ENCODE assay signal across 8 mouse cellular contexts in genomic region chr7:110018117-110018630, GRCm38 (mm10). TPM values are rescaled to one million over a fixed set of nuclear protein-coding genes. Genes with fewer than 3 reads are reported as not detected.
DNase-seq lines count a peak whose midpoint lies in the region; ATAC-seq and TF ChIP-seq lines count a peak whose summit lies in the region.

Gene Ipo7, plus strand, starts transcription at chr7:110018274.

- peak within 1 kb of the TSS; percentile 94 for H3ac ChIP-seq in C2C12 (ENCODE audit: control insufficient read depth, insufficient read length, low read depth)

- H3K27me3 ChIP-seq in C2C12 (ENCODE audit: control insufficient read depth, insufficient read depth, insufficient read length), result no peaks in the 10 kb centered on the region
- H3K27me3 ChIP-seq in erythroblast, embryonic 14.5 days (ENCODE audit: control insufficient read depth), result no peaks in the 10 kb centered on the region
- no peaks in the 10 kb centered on the region for H3K27me3 ChIP-seq in heart, embryonic 12.5 days (replicated peaks)
- H3K27me3 ChIP-seq in kidney, postnatal 0 days (ENCODE audit: insufficient read depth, low read length), result no peaks in the 10 kb centered on the region
- H3K27me3 ChIP-seq in liver, embryonic 11.5 days (replicated peaks; ENCODE audit: control insufficient read depth, insufficient read depth, low read length), result no peaks in the 10 kb centered on the region
- H3K27me3 ChIP-seq in stomach, embryonic 14.5 days (ENCODE audit: control insufficient read depth, insufficient read depth, low read length), result no peaks in the 10 kb centered on the region

- no peak for TF ChIP-seq CTCF in C2C12 (IDR thresholded peaks at IDR 0.05; ENCODE audit: control insufficient read depth, insufficient read depth, insufficient read length)
- no peak for TF ChIP-seq CTCF in brain, embryonic 14.5 days (IDR thresholded peaks at IDR 0.05; ENCODE audit: borderline replicate concordance, extremely low read depth, insufficient read depth, insufficient read length)
- no peak for TF ChIP-seq CTCF in kidney, postnatal 0 days (IDR thresholded peaks at IDR 0.05; ENCODE audit: low read depth)

- H3K4me2 ChIP-seq in heart, embryonic 12.5 days, result peak within 1 kb of the TSS; percentile 79
- H3K4me2 ChIP-seq in kidney, postnatal 0 days (ENCODE audit: low read length), result peak within 1 kb of the TSS; percentile 68
- H3K4me2 ChIP-seq in liver, embryonic 11.5 days, result peak within 1 kb of the TSS; percentile 69
- peak within 1 kb of the TSS; percentile 57 for H3K4me2 ChIP-seq in stomach, embryonic 14.5 days (replicated peaks; ENCODE audit: low read depth, low read length)

- ATAC-seq in heart, embryonic 12.5 days (ENCODE audit: insufficient number of reproducible peaks, low FRiP score), result peak; percentile 96
- peak; percentile 96 for ATAC-seq in kidney, postnatal 0 days (replicated peaks; ENCODE audit: low FRiP score, low read depth)
- ATAC-seq in liver, embryonic 11.5 days (replicated peaks; ENCODE audit: low FRiP score), result peak; percentile 95
- ATAC-seq in stomach, embryonic 14.5 days (ENCODE audit: insufficient number of reproducible peaks, insufficient read depth, low FRiP score, low read depth), result peak; percentile 95

- peaks cover 51% of the 10 kb centered on the region for H3K79me2 ChIP-seq in C2C12 (ENCODE audit: control insufficient read depth, insufficient read depth)

- peak; percentile 60; the same call in 1 of the 2 replicates for TF ChIP-seq POLR2A in brain, embryonic 14.5 days (IDR thresholded peaks at IDR 0.05; ENCODE audit: borderline replicate concordance, extremely low read depth, insufficient read depth, insufficient read length, poor library complexity, severe bottlenecking)

- H3K79me3 ChIP-seq in C2C12 (ENCODE audit: low read depth), result peaks cover 50% of the 10 kb centered on the region

- peaks cover 41% of the 10 kb centered on the region for H3K4me1 ChIP-seq in erythroblast, embryonic 14.5 days (ENCODE audit: control insufficient read depth)
- peaks cover 6% of the 10 kb centered on the region; the same call in 1 of the 2 replicates for H3K4me1 ChIP-seq in heart, embryonic 12.5 days (replicated peaks)
- no peaks in the 10 kb centered on the region for H3K4me1 ChIP-seq in kidney, postnatal 0 days (replicated peaks; ENCODE audit: insufficient read depth, low read length)
- peaks cover 11% of the 10 kb centered on the region for H3K4me1 ChIP-seq in liver, embryonic 11.5 days (replicated peaks; ENCODE audit: control insufficient read depth, insufficient read depth, low read length)
- H3K4me1 ChIP-seq in stomach, embryonic 14.5 days (ENCODE audit: control insufficient read depth, insufficient read depth, low read length), result no peaks in the 10 kb centered on the region

- H3K36me3 ChIP-seq in C2C12 (ENCODE audit: control insufficient read depth, insufficient read depth), result peaks cover 23% of the 10 kb centered on the region
- peaks cover 10% of the 10 kb centered on the region for H3K36me3 ChIP-seq in erythroblast, embryonic 14.5 days (ENCODE audit: control insufficient read depth)
- no peaks in the 10 kb centered on the region for H3K36me3 ChIP-seq in heart, embryonic 12.5 days
- H3K36me3 ChIP-seq in kidney, postnatal 0 days (ENCODE audit: insufficient read depth, low read length), result no peaks in the 10 kb centered on the region
- no peaks in the 10 kb centered on the region; the same call in 1 of the 2 replicates for H3K36me3 ChIP-seq in liver, embryonic 11.5 days (ENCODE audit: control insufficient read depth, insufficient read depth, low read length)
- no peaks in the 10 kb centered on the region for H3K36me3 ChIP-seq in stomach, embryonic 14.5 days (ENCODE audit: control insufficient read depth, insufficient read depth, low read length)

- WGBS in heart, embryonic 12.5 days, result under 1% methylated on average over 48 of the region's 48 CpGs
- whole genome bisulfite sequencing in kidney, postnatal 0 days, result under 1% methylated on average over 48 of the region's 48 CpGs
- under 1% methylated on average over 48 of the region's 48 CpGs for WGBS in liver, embryonic 11.5 days
- under 1% methylated on average over 47 of the region's 48 CpGs for WGBS in stomach, embryonic 14.5 days

- H3K9ac ChIP-seq in heart, embryonic 12.5 days, result peak within 1 kb of the TSS; percentile 90
- H3K9ac ChIP-seq in kidney, postnatal 0 days (ENCODE audit: low read depth, low read length), result peak within 1 kb of the TSS; percentile 93
- H3K9ac ChIP-seq in liver, embryonic 11.5 days (ENCODE audit: low read depth, low read length), result peak within 1 kb of the TSS; percentile 100
- peak within 1 kb of the TSS; percentile 95 for H3K9ac ChIP-seq in stomach, embryonic 14.5 days (replicated peaks; ENCODE audit: low read depth, low read length)

- peak within 1 kb of the TSS; percentile 94 for H3K4me3 ChIP-seq in C2C12 (ENCODE audit: insufficient read depth, poor library complexity, severe bottlenecking)
- H3K4me3 ChIP-seq in erythroblast, embryonic 14.5 days (replicated peaks), result peak within 1 kb of the TSS; percentile 99
- peak within 1 kb of the TSS; percentile 86 for H3K4me3 ChIP-seq in heart, embryonic 12.5 days
- peak within 1 kb of the TSS; percentile 94 for H3K4me3 ChIP-seq in kidney, postnatal 0 days (replicated peaks; ENCODE audit: low read depth, low read length)
- peak within 1 kb of the TSS; percentile 100 for H3K4me3 ChIP-seq in liver, embryonic 11.5 days (ENCODE audit: low read depth, low read length)
- H3K4me3 ChIP-seq in stomach, embryonic 14.5 days (ENCODE audit: low read depth, low read length), result peak within 1 kb of the TSS; percentile 99

- peak within 1 kb of the TSS; percentile 90 for H3K27ac ChIP-seq in heart, embryonic 12.5 days (ENCODE audit: poor library complexity, severe bottlenecking)
- peak within 1 kb of the TSS; percentile 98 for H3K27ac ChIP-seq in kidney, postnatal 0 days
- H3K27ac ChIP-seq in liver, embryonic 11.5 days (ENCODE audit: low read depth, low read length), result peak within 1 kb of the TSS; percentile 94
- peak within 1 kb of the TSS; percentile 94 for H3K27ac ChIP-seq in stomach, embryonic 14.5 days (ENCODE audit: low read length)

- DNase-seq in brain, embryonic 14.5 days (ENCODE audit: low read depth), result peak; percentile 97
- peak; percentile 96 for DNase-seq in kidney, postnatal 0 days (ENCODE audit: low spot score)
- DNase-seq in liver, embryonic 11.5 days (ENCODE audit: low spot score), result peak; percentile 89
- DNase-seq in naive thymus-derived CD4-positive, alpha-beta T cell, adult 2 months (ENCODE audit: low read depth), result peak; percentile 86

- no peaks in the 10 kb centered on the region for H3K9me3 ChIP-seq in erythroblast, embryonic 14.5 days (ENCODE audit: control insufficient read depth, low read length)
- H3K9me3 ChIP-seq in heart, embryonic 12.5 days (replicated peaks), result no peaks in the 10 kb centered on the region
- H3K9me3 ChIP-seq in kidney, postnatal 0 days (replicated peaks; ENCODE audit: low read length), result no peaks in the 10 kb centered on the region
- no peaks in the 10 kb centered on the region for H3K9me3 ChIP-seq in liver, embryonic 11.5 days (ENCODE audit: control insufficient read depth, low read length)
- H3K9me3 ChIP-seq in stomach, embryonic 14.5 days (ENCODE audit: control insufficient read depth, low read depth, low read length), result no peaks in the 10 kb centered on the region

TF ChIP-seq in C2C12, 6 proteins besides CTCF, POLR2A, EP300 and RAD21:
- TF ChIP-seq FOSL1 (IDR thresholded peaks at IDR 0.05; ENCODE audit: insufficient read depth, low read length, poor library complexity, severe bottlenecking), result no peak
- TF ChIP-seq CEBPB (IDR thresholded peaks at IDR 0.05; ENCODE audit: low read depth), result no peak
- no peak for TF ChIP-seq MYOG (IDR thresholded peaks at IDR 0.05; ENCODE audit: control insufficient read depth, extremely low read depth, insufficient read length)
- peak; percentile 83 for TF ChIP-seq USF1 (IDR thresholded peaks at IDR 0.05; ENCODE audit: low read depth)
- no peak for TF ChIP-seq MYOD1 (IDR thresholded peaks at IDR 0.05; ENCODE audit: control insufficient read depth, insufficient read length, low read depth)
- TF ChIP-seq MAX (IDR thresholded peaks at IDR 0.05), result peak; percentile 79

RNA-seq across cellular contexts. Expression of gene Ipo7, which starts in this region (rescaled TPM):
- 29.1 TPM for polyA plus RNA-seq in C2C12 (2012; fragmentation: generic; extraction: Trizol)
- polyA plus RNA-seq in brain, embryonic 14.5 days (2012; rRNA removed), result 44.5 and 54.3 TPM in 2 replicates
- polyA plus RNA-seq in erythroblast, embryonic 14.5 days (2012), result 0.84 and 1.4 TPM in 2 replicates
- 43.8 and 43.9 TPM in 2 replicates for polyA plus RNA-seq in heart, embryonic 12.5 days (2016; fragmentation: Nextera tagmentation; extraction: Ambion mirVana)
- polyA plus RNA-seq in kidney, postnatal 0 days (2015; fragmentation: Nextera tagmentation; extraction: Ambion mirVana), result 27.5 and 30.6 TPM in 2 replicates
- 36.8 and 45.0 TPM in 2 replicates for polyA plus RNA-seq in liver, embryonic 11.5 days (2014; fragmentation: Nextera tagmentation; extraction: Ambion mirVana)
- polyA plus RNA-seq in stomach, embryonic 14.5 days (2014; fragmentation: Nextera tagmentation; extraction: Ambion mirVana), result 19.7 and 20.4 TPM in 2 replicates

Comparison
In these comparisons a context has a peak if more than half of its experiments do, and no peak if none do; other contexts are left out.
1. Peak in every context shown above with its lines: DNase-seq, ATAC-seq, H3K4me3 ChIP-seq and H3K27ac ChIP-seq.